Mouse (Mus musculus): ENCODE data around the gene Plxnb2.
A peak's percentile ranks its signal among the peaks of the same experiment; 100 is the strongest.

Gene Plxnb2

GRCm38 (mm10) chr15:89148496-89149270 lies 31.9 kb downstream of the Plxnb2 start:
- DNase-seq: no peak

- peak in 1 of 2 experiments; percentile 41 for DNase-seq
Measured at GRCm38 (mm10) chr15:89147895-89148294, 32.7 kb downstream of the Plxnb2 start.

GRCm38 (mm10) chr15:89147456-89147855 lies 33.1 kb downstream of the Plxnb2 start:
- DNase-seq: no peak

GRCm38 (mm10) chr15:89147024-89147423 lies 33.6 kb downstream of the Plxnb2 start:
- DNase-seq: peak in 1 of 2 experiments; percentile 40

- peak in 1 of 2 experiments; percentile 56 for DNase-seq
Measured at GRCm38 (mm10) chr15:89146537-89146936, 34.1 kb downstream of the Plxnb2 start.

GRCm38 (mm10) chr15:89145813-89146350 lies 34.7 kb downstream of the Plxnb2 start:
- DNase-seq: no peak

- DNase-seq: no peak
Measured at GRCm38 (mm10) chr15:89144965-89145364, 35.6 kb downstream of the Plxnb2 start.

- no peak for DNase-seq
Measured at GRCm38 (mm10) chr15:89143134-89143533, 37.5 kb downstream of the Plxnb2 start.

- DNase-seq: no peak
Measured at GRCm38 (mm10) chr15:89141905-89142304, 38.7 kb downstream of the Plxnb2 start.

- no peak for DNase-seq
Measured at GRCm38 (mm10) chr15:89141443-89141842, 39.1 kb downstream of the Plxnb2 start.

- DNase-seq: peak in 1 of 2 experiments; percentile 50
Measured at GRCm38 (mm10) chr15:89140659-89141252, 39.8 kb downstream of the Plxnb2 start, which contains the start of gene Mapk12. Gene Mapk12 (minus strand): TSS chr15:89140703.

- peak in 1 of 2 experiments; percentile 45 for DNase-seq
Measured at GRCm38 (mm10) chr15:89140048-89140658, 40.4 kb downstream of the Plxnb2 start.

GRCm38 (mm10) chr15:89138531-89138930 lies 42.1 kb downstream of the Plxnb2 start:
- DNase-seq: no peak

GRCm38 (mm10) chr15:89138046-89138405 lies 42.6 kb downstream of the Plxnb2 start:
- DNase-seq: no peak

GRCm38 (mm10) chr15:89137378-89138045 lies 43.1 kb downstream of the Plxnb2 start:
- DNase-seq: no peak

GRCm38 (mm10) chr15:89136461-89137155 lies 44.0 kb downstream of the Plxnb2 start:
- no peak for DNase-seq

- DNase-seq: no peak
Measured at GRCm38 (mm10) chr15:89131316-89131715, 49.3 kb downstream of the Plxnb2 start.

GRCm38 (mm10) chr15:89130245-89130644 lies 50.3 kb downstream of the Plxnb2 start:
- no peak for DNase-seq

- peak; percentile 83 to 89 for DNase-seq
Measured at GRCm38 (mm10) chr15:89128382-89129350, 51.9 kb downstream of the Plxnb2 start, which contains the start of gene Hdac10. Gene Hdac10 (minus strand): TSS chr15:89128700.

- no peak for DNase-seq
Measured at GRCm38 (mm10) chr15:89127364-89127940, 53.1 kb downstream of the Plxnb2 start.

- peak in 1 of 2 experiments; percentile 68 for DNase-seq
Measured at GRCm38 (mm10) chr15:89126622-89127021, 54.0 kb downstream of the Plxnb2 start.
